ENCODE assay signal across 16 mouse cellular contexts in the genomic region with DNA sequence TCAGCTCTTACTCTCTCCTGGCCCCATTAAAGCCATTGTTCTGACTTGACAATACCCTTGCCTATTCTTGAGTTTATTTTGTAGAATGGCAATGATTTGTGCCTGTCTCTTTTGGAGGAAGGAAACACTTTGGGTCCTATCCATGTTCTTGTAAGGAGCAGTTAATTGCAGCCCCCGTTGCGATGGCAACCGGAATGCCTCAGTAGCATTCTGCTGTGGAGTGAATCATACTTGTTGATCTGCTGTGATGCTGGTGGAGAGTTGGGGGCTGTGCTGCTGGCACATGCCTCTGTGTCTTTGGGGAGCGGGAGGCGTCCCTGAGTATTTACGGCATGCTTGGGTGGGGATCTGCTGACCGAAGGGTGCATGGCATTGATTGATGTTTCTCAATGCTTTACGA. TPM values are rescaled to one million over a fixed set of nuclear protein-coding genes. Genes with fewer than 3 reads are reported as not detected.
DNase-seq lines count a peak whose midpoint lies in the region; ATAC-seq and TF ChIP-seq lines count a peak whose summit lies in the region.
"Had no signal": no experiment of that assay in that cellular context is flagged by ENCODE, and none has a peak within 500 bp of the region (broad histone marks: within the 10 kb centered on the region; RNA-seq: fewer than 3 reads in every experiment).

No protein-coding gene starts in this region.

- H3K9ac ChIP-seq in hindbrain, postnatal 0 days (replicated peaks; ENCODE audit: low read length): no peak overlapping the region
- H3K9ac ChIP-seq in hindbrain, embryonic 16.5 days (ENCODE audit: low read depth, low read length): no peak overlapping the region
- H3K9ac ChIP-seq: embryonic facial prominence, embryonic 13.5 days; forebrain, embryonic 13.5 days; heart, embryonic 15.5 days; liver, embryonic 15.5 days had no signal

- peaks cover 4% of the 10 kb centered on the region for H3K4me1 ChIP-seq in hindbrain, postnatal 0 days (ENCODE audit: insufficient read depth, low read length)
- H3K4me1 ChIP-seq in hindbrain, embryonic 16.5 days (ENCODE audit: control insufficient read depth, insufficient read depth, low read depth, low read length): peaks cover 4% of the 10 kb centered on the region; the same call in 1 of the 2 replicates
- H3K4me1 ChIP-seq: liver, embryonic 15.5 days had no signal

- ATAC-seq in hindbrain, postnatal 0 days: no peak
- ATAC-seq in hindbrain, embryonic 16.5 days: no peak; the same call in 1 of the 2 replicates
- ATAC-seq: forebrain, embryonic 13.5 days; midbrain, embryonic 16.5 days had no signal

- no peaks in the 10 kb centered on the region for H3K9me3 ChIP-seq in hindbrain, postnatal 0 days (ENCODE audit: low read length)
- H3K9me3 ChIP-seq in hindbrain, embryonic 16.5 days (ENCODE audit: control insufficient read depth, low read length): no peaks in the 10 kb centered on the region
- H3K9me3 ChIP-seq: forebrain, embryonic 13.5 days; heart, embryonic 15.5 days; liver, embryonic 15.5 days had no signal

- 62% methylated on average over 8 of the region's 8 CpGs for WGBS in hindbrain, postnatal 0 days
- WGBS in hindbrain, embryonic 16.5 days: 60% methylated on average over 8 of the region's 8 CpGs

- no peaks in the 10 kb centered on the region for H3K36me3 ChIP-seq in hindbrain, postnatal 0 days (ENCODE audit: insufficient read depth, low read length)
- no peaks in the 10 kb centered on the region for H3K36me3 ChIP-seq in hindbrain, embryonic 16.5 days (ENCODE audit: control insufficient read depth, insufficient read depth, low read length)
- H3K36me3 ChIP-seq: heart, embryonic 15.5 days; liver, embryonic 15.5 days had no signal

- H3K4me2 ChIP-seq in hindbrain, postnatal 0 days (ENCODE audit: low read depth, low read length): no peak overlapping the region
- no peak overlapping the region for H3K4me2 ChIP-seq in hindbrain, embryonic 16.5 days (ENCODE audit: low read length)
- H3K4me2 ChIP-seq: embryonic facial prominence, embryonic 13.5 days; forebrain, embryonic 13.5 days; heart, embryonic 15.5 days; liver, embryonic 15.5 days had no signal

- DNase-seq in hindbrain, postnatal 0 days (ENCODE audit: low spot score): peak; percentile 56
- peak; percentile 39 to 51 for DNase-seq in frontal cortex, postnatal 14 days (ENCODE audit: low spot score in 2 of 2)
- peak; percentile 71 to 88 for DNase-seq in left cerebral cortex, postnatal 25 days (ENCODE audit: low spot score in 2 of 2)
- peak; percentile 75 to 79 for DNase-seq in right cerebral cortex, postnatal 36 days (ENCODE audit: low spot score in 2 of 2)
- DNase-seq in cerebellum, adult 11-12 months: no peak
- no peak for DNase-seq in kidney, postnatal 10 days
- DNase-seq in heart, postnatal 4 days: no peak
- DNase-seq: B cell, adult 2 months; cerebellum, adult 18-20 months; thymus, adult 2 months had no signal

- no peak overlapping the region for H3K27ac ChIP-seq in hindbrain, postnatal 0 days
- H3K27ac ChIP-seq in hindbrain, embryonic 16.5 days (ENCODE audit: low read depth, low read length): no peak overlapping the region
- H3K27ac ChIP-seq: forebrain, embryonic 13.5 days; heart, embryonic 15.5 days; liver, embryonic 15.5 days had no signal

- no peak overlapping the region for H3K4me3 ChIP-seq in hindbrain, postnatal 0 days (ENCODE audit: low read length)
- H3K4me3 ChIP-seq in hindbrain, embryonic 16.5 days (ENCODE audit: low read length): no peak overlapping the region
- H3K4me3 ChIP-seq: embryonic facial prominence, embryonic 13.5 days; forebrain, embryonic 13.5 days; heart, embryonic 15.5 days; liver, embryonic 15.5 days had no signal

- intact Hi-C loops in left cerebral cortex, postnatal 25 days (cut with DNase I): loop anchor here (2.0 kb wide), 1 partner anchor 14 kb away; no protein-coding TSS in a partner anchor

- TF ChIP-seq CTCF in hindbrain, postnatal 0 days (IDR thresholded peaks at IDR 0.05; ENCODE audit: low read depth): no peak

- H3K27me3 ChIP-seq in hindbrain, postnatal 0 days (ENCODE audit: insufficient read depth, low read length): no peaks in the 10 kb centered on the region
- no peaks in the 10 kb centered on the region for H3K27me3 ChIP-seq in hindbrain, embryonic 16.5 days (replicated peaks; ENCODE audit: control insufficient read depth, insufficient read depth, low read length)
- H3K27me3 ChIP-seq: embryonic facial prominence, embryonic 13.5 days; forebrain, embryonic 13.5 days had no signal

RNA-seq across cellular contexts. Expression of gene Fbln2, which starts 32.1 kb away (rescaled TPM):
- total RNA-seq in hindbrain, postnatal 0 days (2014; rRNA removed): 50.6 and 50.9 TPM in 2 replicates
- 18.5 and 21.2 TPM in 2 replicates for polyA plus RNA-seq in hindbrain, postnatal 0 days (2015; fragmentation: Nextera tagmentation; extraction: Ambion mirVana)
- 29.7 and 34.2 TPM in 2 replicates for polyA plus RNA-seq in hindbrain, embryonic 16.5 days (2015; fragmentation: Nextera tagmentation; extraction: Ambion mirVana)
- 1 to 10 TPM; 3.9 to 6.5 TPM for total RNA-seq in left cerebral cortex, postnatal 25 days (2021)
- 100 to 1,000 TPM; 172 to 182 TPM for total RNA-seq in heart, postnatal 4 days (2021)

Comparison
In these comparisons a context has a peak if more than half of its experiments do, and no peak if none do; other contexts are left out.
1. DNase-seq: peak in hindbrain, postnatal 0 days (single experiment), frontal cortex, postnatal 14 days (2 of 2), left cerebral cortex, postnatal 25 days (2 of 2) and right cerebral cortex, postnatal 36 days (2 of 2); none in cerebellum, adult 11-12 months (single experiment), kidney, postnatal 10 days (single experiment) and heart, postnatal 4 days (single experiment).